Mouse (Mus musculus) hindbrain, embryonic 15.5 days (tissue): ENCODE measurements around the gene Defb25. TPM values are rescaled to one million over a fixed set of nuclear protein-coding genes. Genes with fewer than 3 reads are reported as not detected.
A peak's percentile ranks its signal among the peaks of the same experiment; 100 is the strongest.

ENCODE experiments used
- ATAC-seq: fragments of 200-750 bp; cut with Nextera tagmentation; 2 replicates; pipeline ENCODE4 v1.8.0; 2017; ENCODE audit warnings: low read depth, moderate number of reproducible peaks, moderate TSS enrichment; ENCODE audit not compliant: low FRiP score
- H3K27ac ChIP-seq: fragments of 300-500 bp; sonication (generic); replicated peaks from 2 replicates; pipeline ENCODE4 v1.5.1; 2015; ENCODE audit warnings: mild to moderate bottlenecking, inconsistent platforms
- H3K27me3 ChIP-seq: fragments of 300-500 bp; sonication (generic); 2 replicates; pipeline ENCODE4 v1.6.1; 2015; ENCODE audit warnings: control low read depth, inconsistent platforms
- H3K36me3 ChIP-seq: fragments of 300-500 bp; sonication (generic); 2 replicates; pipeline ENCODE4 v1.6.1; 2015; ENCODE audit warnings: control low read depth, inconsistent platforms
- H3K4me1 ChIP-seq: fragments of 300-500 bp; sonication (generic); replicated peaks from 2 replicates; pipeline ENCODE4 v1.6.1; 2015; ENCODE audit warnings: control low read depth, inconsistent platforms
- H3K4me2 ChIP-seq: fragments of 300-500 bp; sonication (generic); 2 replicates; pipeline ENCODE4 v1.6.1; 2015; ENCODE audit warnings: moderate library complexity, mild to moderate bottlenecking, inconsistent platforms
- H3K4me3 ChIP-seq: fragments of 300-500 bp; sonication (generic); 2 replicates; pipeline ENCODE4 v1.5.1; 2015; ENCODE audit warnings: mild to moderate bottlenecking, inconsistent platforms
- H3K9ac ChIP-seq: fragments of 300-500 bp; sonication (generic); 2 replicates; pipeline ENCODE4 v1.6.1; 2015; ENCODE audit warnings: inconsistent platforms
- H3K9me3 ChIP-seq: fragments of 300-500 bp; sonication (generic); 2 replicates; pipeline ENCODE4 v1.6.1; 2016; ENCODE audit warnings: control low read depth, inconsistent platforms
- WGBS: fragments of 180-500 bp; shearing (Covaris S2); methylation state at CpG from one replicate; pipeline ENCODE4 v1.1.7; 2015; 5-methylcytosine and 5-hydroxymethylcytosine counted together
- polyA plus RNA-seq: library from polyadenylated mRNA; unstranded; fragments of >200 nt; fragmentation: Nextera tagmentation; extraction: Ambion mirVana; gene quantifications from 2 replicates; pipeline ENCODE4 v1.2.1, GENCODE M21; 2015

The Defb25 gene
- polyA plus RNA-seq, 1 experiment from 2014 or later = not detected

DNA sequence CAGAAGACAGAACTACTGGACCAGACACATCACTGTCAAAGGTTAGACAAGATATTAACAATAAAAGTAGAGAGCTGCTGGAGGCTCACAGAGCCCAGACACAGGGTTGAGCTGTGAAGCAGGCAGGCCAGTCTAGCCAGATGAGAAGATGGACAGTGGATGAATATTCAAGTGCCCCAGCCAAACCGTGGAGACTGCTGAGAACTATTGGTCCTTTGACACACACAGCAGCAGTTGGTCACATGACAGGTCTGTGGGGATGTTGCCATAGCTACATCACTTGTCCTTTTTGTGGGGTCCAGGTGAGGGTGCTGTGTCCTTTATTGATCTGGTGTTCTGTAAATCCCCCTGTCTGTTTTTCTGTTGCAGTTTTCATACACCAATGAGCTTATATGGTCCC, 2.4 kb upstream of the Defb25 start:
- no peak overlapping the region for H3K9ac ChIP-seq
- H3K4me1 ChIP-seq = peaks cover 15% of the 10 kb centered on the region
- ATAC-seq = no peak
- H3K4me2 ChIP-seq = no peak overlapping the region
- no peak overlapping the region for H3K4me3 ChIP-seq
- no peak overlapping the region for H3K27ac ChIP-seq
- WGBS = 0% methylated on average over 1 of the region's 1 CpGs
- no peaks in the 10 kb centered on the region for H3K36me3 ChIP-seq
- peaks cover 28% of the 10 kb centered on the region for H3K27me3 ChIP-seq
- no peaks in the 10 kb centered on the region for H3K9me3 ChIP-seq

- Histone ChIP-seq H3K9me3 (no peaks in the 10 kb centered on the region), H3K27ac (no peak overlapping the region), H3K4me2 (no peak overlapping the region), H3K9ac (no peak overlapping the region), H3K4me3 (no peak overlapping the region), H3K36me3 (no peaks in the 10 kb centered on the region), H3K4me1 (peaks cover 15% of the 10 kb centered on the region), H3K27me3 (peaks cover 28% of the 10 kb centered on the region)
- WGBS = 93% methylated on average over 2 of the region's 2 CpGs
- no peak for ATAC-seq
Observed at GRCm38 (mm10) chr2:152624566-152624965, 1.7 kb upstream of the Defb25 start.

- H3K27me3 ChIP-seq = peaks cover 15% of the 10 kb centered on the region
- H3K9me3 ChIP-seq = no peaks in the 10 kb centered on the region
- H3K4me1 ChIP-seq = peaks cover 12% of the 10 kb centered on the region
- no peak overlapping the region for H3K9ac ChIP-seq
- no peak overlapping the region for H3K27ac ChIP-seq
- no peak for ATAC-seq
- 90% methylated on average over 13 of the region's 13 CpGs for WGBS
- no peak overlapping the region for H3K4me3 ChIP-seq
- H3K36me3 ChIP-seq = no peaks in the 10 kb centered on the region
- H3K4me2 ChIP-seq = no peak overlapping the region
Observed at GRCm38 (mm10) chr2:152622151-152622550, 702 bp downstream of the Defb25 start.

- no peaks in the 10 kb centered on the region for H3K9me3 ChIP-seq
- H3K4me2 ChIP-seq = no peak overlapping the region
- H3K4me3 ChIP-seq = no peak overlapping the region
- 82% methylated on average over 9 of the region's 9 CpGs for WGBS
- no peaks in the 10 kb centered on the region for H3K36me3 ChIP-seq
- no peaks in the 10 kb centered on the region; the same call in 1 of the 2 replicates for H3K27me3 ChIP-seq
- H3K9ac ChIP-seq = no peak overlapping the region
- H3K4me1 ChIP-seq = peaks cover 5% of the 10 kb centered on the region
- no peak for ATAC-seq
- no peak overlapping the region for H3K27ac ChIP-seq
Observed at GRCm38 (mm10) chr2:152620367-152621134, 2.3 kb downstream of the Defb25 start.

GRCm38 (mm10) chr2:152617374-152617773, 5.5 kb downstream of the Defb25 start:
- 66% methylated on average over 5 of the region's 5 CpGs for WGBS
- ATAC-seq = no peak
- Histone ChIP-seq H3K36me3 (no peaks in the 10 kb centered on the region), H3K27ac (no peak overlapping the region), H3K27me3 (no peaks in the 10 kb centered on the region), H3K9ac (no peak overlapping the region), H3K4me3 (no peak overlapping the region), H3K4me1 (no peaks in the 10 kb centered on the region), H3K9me3 (no peaks in the 10 kb centered on the region), H3K4me2 (no peak overlapping the region)

- WGBS = 83% methylated on average over 6 of the region's 6 CpGs
- Histone ChIP-seq H3K4me2 (no peak overlapping the region), H3K27ac (no peak overlapping the region), H3K36me3 (no peaks in the 10 kb centered on the region), H3K9me3 (no peaks in the 10 kb centered on the region), H3K9ac (no peak overlapping the region), H3K4me1 (no peaks in the 10 kb centered on the region), H3K27me3 (no peaks in the 10 kb centered on the region), H3K4me3 (no peak overlapping the region)
- no peak for ATAC-seq
Observed at GRCm38 (mm10) chr2:152616470-152616869, 6.4 kb downstream of the Defb25 start.

DNA sequence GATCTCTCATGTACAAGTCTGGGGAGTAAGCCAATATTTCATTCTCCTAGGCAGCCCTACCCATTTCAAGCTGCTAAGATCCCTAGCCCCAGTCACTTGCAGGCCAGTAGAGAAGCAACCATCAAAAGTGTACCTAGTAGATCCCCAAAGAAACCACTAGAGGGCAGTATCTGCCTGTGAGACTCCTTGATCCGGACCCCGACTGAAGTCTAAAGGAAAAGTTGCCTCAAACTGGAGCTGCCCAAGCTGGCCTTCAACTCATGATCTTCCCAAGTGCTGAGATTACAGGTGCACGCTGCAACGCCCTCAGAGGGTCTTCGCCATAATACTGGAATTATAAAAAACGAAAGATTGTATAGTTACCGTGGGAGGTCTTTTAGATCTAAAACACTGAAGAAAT, 7.3 kb downstream of the Defb25 start:
- WGBS = 10% methylated on average over 7 of the region's 7 CpGs
- peak; percentile 45; the same call in 1 of the 2 replicates for ATAC-seq
- H3K9ac ChIP-seq = no peak overlapping the region
- no peak overlapping the region for H3K4me2 ChIP-seq
- H3K27ac ChIP-seq = no peak overlapping the region
- H3K4me3 ChIP-seq = no peak overlapping the region
- H3K9me3 ChIP-seq = no peaks in the 10 kb centered on the region
- no peaks in the 10 kb centered on the region for H3K36me3 ChIP-seq
- H3K4me1 ChIP-seq = no peaks in the 10 kb centered on the region
- H3K27me3 ChIP-seq = no peaks in the 10 kb centered on the region

GRCm38 (mm10) chr2:152612193-152612592, 10.7 kb downstream of the Defb25 start:
- Histone ChIP-seq H3K4me2 (no peak overlapping the region), H3K4me3 (no peak overlapping the region), H3K9ac (no peak overlapping the region), H3K27ac (no peak overlapping the region), H3K36me3 (no peaks in the 10 kb centered on the region), H3K27me3 (no peaks in the 10 kb centered on the region), H3K4me1 (no peaks in the 10 kb centered on the region), H3K9me3 (no peaks in the 10 kb centered on the region)
- WGBS = 37% methylated on average over 8 of the region's 8 CpGs
- no peak for ATAC-seq

- no peaks in the 10 kb centered on the region for H3K36me3 ChIP-seq
- WGBS = 94% methylated on average over 1 of the region's 1 CpGs
- no peak overlapping the region for H3K9ac ChIP-seq
- no peak overlapping the region for H3K4me3 ChIP-seq
- H3K9me3 ChIP-seq = no peaks in the 10 kb centered on the region
- no peak for ATAC-seq
- H3K27me3 ChIP-seq = no peaks in the 10 kb centered on the region
- H3K27ac ChIP-seq = no peak overlapping the region
- no peaks in the 10 kb centered on the region for H3K4me1 ChIP-seq
- H3K4me2 ChIP-seq = no peak overlapping the region
Observed at GRCm38 (mm10) chr2:152608719-152609118, 14.1 kb downstream of the Defb25 start.

DNA sequence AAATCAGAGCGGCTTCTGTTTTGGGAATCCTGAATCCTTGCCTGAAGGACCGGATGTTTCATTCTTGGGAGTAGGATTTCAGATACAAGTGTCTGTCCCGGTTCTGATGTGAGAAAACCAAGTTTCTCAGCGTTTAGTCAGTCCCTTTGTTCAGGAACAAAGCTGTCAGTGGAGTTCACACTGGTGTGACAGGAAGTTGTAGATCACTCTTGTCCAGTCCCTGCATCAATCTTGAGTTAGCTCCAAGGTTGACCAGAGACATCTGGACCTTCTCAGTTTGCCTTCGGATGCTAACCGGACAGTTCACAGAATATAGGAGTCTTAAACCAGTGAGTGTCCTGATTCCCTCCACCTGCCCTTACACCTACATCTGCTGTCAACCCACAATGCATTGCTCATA, 15.1 kb downstream of the Defb25 start:
- H3K9me3 ChIP-seq = no peaks in the 10 kb centered on the region
- H3K27ac ChIP-seq = no peak overlapping the region
- H3K4me2 ChIP-seq = no peak overlapping the region
- ATAC-seq = no peak
- H3K4me1 ChIP-seq = no peaks in the 10 kb centered on the region
- WGBS = 72% methylated on average over 6 of the region's 6 CpGs
- H3K36me3 ChIP-seq = no peaks in the 10 kb centered on the region
- H3K4me3 ChIP-seq = no peak overlapping the region
- H3K27me3 ChIP-seq = no peaks in the 10 kb centered on the region
- H3K9ac ChIP-seq = no peak overlapping the region

DNA sequence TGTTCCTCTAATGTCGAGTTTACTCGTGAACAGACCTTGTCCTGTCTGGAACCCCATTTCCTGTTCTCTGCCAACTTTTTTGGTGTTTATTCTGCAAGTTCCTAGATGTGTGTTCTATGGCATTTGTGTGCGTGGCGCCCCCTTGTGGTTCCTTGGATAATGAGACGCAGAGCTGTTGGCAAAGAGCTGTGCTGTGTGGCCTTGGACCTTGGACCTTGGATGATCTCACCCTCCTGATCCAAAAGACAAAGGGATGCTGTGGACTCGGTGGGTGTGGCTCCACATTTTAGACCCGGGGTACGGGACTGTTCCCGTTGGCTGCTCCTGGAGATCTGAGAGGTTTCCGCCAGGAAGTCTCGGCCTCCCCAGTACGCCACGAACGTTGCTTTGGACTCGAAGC, 18.8 kb downstream of the Defb25 start, which contains the start of gene Defb36:
TSS of gene Defb36 (plus strand) at position 271 of the 400 bp plus-strand sequence.
- no peak within 1 kb of the TSS for H3K27ac ChIP-seq
- no peaks in the 10 kb centered on the region for H3K27me3 ChIP-seq
- ATAC-seq = no peak
- H3K4me3 ChIP-seq = no peak within 1 kb of the TSS
- no peak within 1 kb of the TSS for H3K9ac ChIP-seq
- H3K36me3 ChIP-seq = no peaks in the 10 kb centered on the region
- no peaks in the 10 kb centered on the region for H3K9me3 ChIP-seq
- H3K4me2 ChIP-seq = no peak within 1 kb of the TSS
- 86% methylated on average over 15 of the region's 15 CpGs for WGBS
- H3K4me1 ChIP-seq = no peaks in the 10 kb centered on the region

- H3K9ac ChIP-seq = no peak overlapping the region
- ATAC-seq = no peak
- H3K27me3 ChIP-seq = no peaks in the 10 kb centered on the region
- WGBS = 77% methylated on average over 4 of the region's 4 CpGs
- no peak overlapping the region for H3K4me2 ChIP-seq
- no peak overlapping the region for H3K4me3 ChIP-seq
- no peaks in the 10 kb centered on the region for H3K9me3 ChIP-seq
- no peaks in the 10 kb centered on the region for H3K36me3 ChIP-seq
- H3K27ac ChIP-seq = no peak overlapping the region
- no peaks in the 10 kb centered on the region for H3K4me1 ChIP-seq
Observed at GRCm38 (mm10) chr2:152601275-152601960, 21.4 kb downstream of the Defb25 start.
